Mouse (Mus musculus): ENCODE measurements at regions not wholly inside any gene's neighbourhood (a gene's known extent, or its start where the extent isn't known, plus 50 kb on each side); places are given as distances from the start of the nearest gene placed in this dataset.
"Not testable (repeated sequence)": the region's sequence is repeated elsewhere in the genome, so short reads cannot be mapped to it uniquely, and the experiment has no call there.

- Histone ChIP-seq H3K27ac (no peak overlapping the region), H3K36me3 (no peaks in the 10 kb centered on the region), H3K4me1 (no peaks in the 10 kb centered on the region), H3K4me3 (no peak overlapping the region), H3K27me3 (ENCODE audit: low read depth, poor library complexity, severe bottlenecking) (no peaks in the 10 kb centered on the region), H3K9me3 (replicated peaks) (no peaks in the 10 kb centered on the region)
- no peak for DNase-seq (ENCODE audit: low spot score)
- WGBS, result 80% methylated on average over 2 of the region's 2 CpGs
These were observed 107.2 kb upstream of the 4931417E11Rik start for GRCm38 (mm10) chr6:73576708-73577107.

- 93% methylated on average over 2 of the region's 2 CpGs for WGBS
- Histone ChIP-seq H3K27me3 (ENCODE audit: low read depth, poor library complexity, severe bottlenecking) (no peaks in the 10 kb centered on the region), H3K4me1 (no peaks in the 10 kb centered on the region), H3K4me3 (no peak overlapping the region), H3K9me3 (replicated peaks) (no peaks in the 10 kb centered on the region), H3K27ac (no peak overlapping the region), H3K36me3 (no peaks in the 10 kb centered on the region)
- no peak for DNase-seq (ENCODE audit: low spot score)
These were observed 90.5 kb upstream of the 4931417E11Rik start for GRCm38 (mm10) chr6:73560000-73560399.

- no peak overlapping the region for H3K4me3 ChIP-seq
- no peaks in the 10 kb centered on the region for H3K36me3 ChIP-seq
- H3K27ac ChIP-seq, result no peak overlapping the region
- 96% methylated on average over 1 of the region's 1 CpGs for WGBS
- H3K4me1 ChIP-seq, result no peaks in the 10 kb centered on the region
- DNase-seq (ENCODE audit: low spot score), result no peak
- H3K9me3 ChIP-seq (replicated peaks), result no peaks in the 10 kb centered on the region
- no peaks in the 10 kb centered on the region for H3K27me3 ChIP-seq (ENCODE audit: low read depth, poor library complexity, severe bottlenecking)
These were observed 61.1 kb upstream of the 4931417E11Rik start for GRCm38 (mm10) chr6:73530559-73530958.

GRCm38 (mm10) chr6:73530098-73530497 lies 60.6 kb upstream of the 4931417E11Rik start:
- Histone ChIP-seq H3K27ac (no peak overlapping the region), H3K4me1 (no peaks in the 10 kb centered on the region), H3K9me3 (replicated peaks) (no peaks in the 10 kb centered on the region), H3K4me3 (no peak overlapping the region), H3K27me3 (ENCODE audit: low read depth, poor library complexity, severe bottlenecking) (no peaks in the 10 kb centered on the region), H3K36me3 (no peaks in the 10 kb centered on the region)
- no peak for DNase-seq (ENCODE audit: low spot score)
- WGBS, result 98% methylated on average over 1 of the region's 1 CpGs

DNA sequence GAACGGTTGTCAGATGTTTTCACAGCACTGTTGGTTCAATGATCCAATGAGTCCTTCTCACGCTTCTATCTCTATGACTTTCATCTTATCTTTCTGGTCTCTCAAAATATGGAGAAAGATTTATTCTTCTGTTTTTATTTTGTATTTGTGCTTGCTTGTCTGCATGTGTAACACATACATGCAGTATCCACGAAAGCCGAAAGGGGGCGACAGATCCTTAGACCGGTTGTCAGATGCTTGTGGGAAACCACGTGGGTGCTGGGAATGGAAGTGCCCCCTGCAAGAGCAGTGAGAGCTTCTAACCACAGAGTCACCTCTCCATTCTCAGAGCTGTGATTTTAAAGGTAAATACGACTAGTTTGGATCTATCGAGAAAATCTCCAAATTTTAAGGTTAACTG lies 54.2 kb upstream of the 4931417E11Rik start:
- Histone ChIP-seq H3K36me3 (no peaks in the 10 kb centered on the region), H3K4me3 (no peak overlapping the region), H3K9me3 (replicated peaks) (no peaks in the 10 kb centered on the region), H3K4me1 (peaks cover 6% of the 10 kb centered on the region; the same call in 1 of the 2 replicates), H3K27me3 (ENCODE audit: low read depth, poor library complexity, severe bottlenecking) (no peaks in the 10 kb centered on the region), H3K27ac (no peak overlapping the region)
- 63% methylated on average over 9 of the region's 9 CpGs for WGBS
- DNase-seq (ENCODE audit: low spot score), result no peak

- not testable (repeated sequence) for DNase-seq (ENCODE audit: low spot score); H3K27ac ChIP-seq; H3K4me1 ChIP-seq; H3K27me3 ChIP-seq (ENCODE audit: low read depth, poor library complexity, severe bottlenecking); H3K9me3 ChIP-seq (replicated peaks); H3K4me3 ChIP-seq; H3K36me3 ChIP-seq
- 88% methylated on average over 4 of the region's 4 CpGs for WGBS
These were observed 50.4 kb upstream of the 4931417E11Rik start for GRCm38 (mm10) chr6:73519894-73520293.

Data from limb, embryonic 10.5 days (tissue).